Mouse (Mus musculus) erythroid progenitor cell, adult 5-6 weeks (primary cell): ENCODE data around the gene Xrra1. TPM values are rescaled to one million over a fixed set of nuclear protein-coding genes. Genes with fewer than 3 reads are reported as not detected.
"Not testable (repeated sequence)": the region's sequence is repeated elsewhere in the genome, so short reads cannot be mapped to it uniquely, and the experiment has no call there.

Source experiments
- ATAC-seq: replicated peaks from 2 replicates; pipeline ENCODE4 v1.8.0; 2016; ENCODE audit warnings: moderate number of reproducible peaks, mild to moderate bottlenecking, moderate TSS enrichment, inconsistent platforms; ENCODE audit not compliant: poor library complexity, low FRiP score, severe bottlenecking
- total RNA-seq, 2 experiments: library from RNA; stranded (forward) in 1 of 2; stranded (reverse) in 1 of 2; fragments of 150-400 nt in 1 of 2; fragments of 186-747, 209-891 nt in 1 of 2; gene quantifications; 2 replicates each; pipeline versions ENCODE4 v1.2.3 to v1.2.4; 2015 to 2017; ENCODE audit warnings: low replicate concordance in 2 of 2

Xrra1 gene
- total RNA-seq, 2 experiments from 2014 or later = not detected

DNA sequence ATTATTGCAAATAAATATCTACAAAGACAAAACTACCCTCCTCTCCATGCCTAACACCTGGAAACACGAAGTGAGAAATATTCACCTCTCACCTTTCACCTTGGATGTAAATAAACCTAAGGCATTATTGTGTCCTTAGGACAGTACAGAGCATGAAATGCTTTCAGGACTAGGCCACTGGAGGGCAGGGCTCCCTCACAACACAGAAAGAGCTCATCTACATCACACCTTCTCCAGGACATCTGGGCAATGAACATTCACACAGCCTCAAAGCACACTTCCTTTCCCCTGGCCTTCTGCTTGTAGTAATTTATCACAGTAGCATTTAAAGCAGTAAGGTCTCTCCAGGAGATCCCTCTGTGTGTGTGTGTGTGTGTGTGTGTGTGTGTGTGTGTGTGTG lies 76.8 kb downstream of the Xrra1 start:
- no peak for ATAC-seq

DNA sequence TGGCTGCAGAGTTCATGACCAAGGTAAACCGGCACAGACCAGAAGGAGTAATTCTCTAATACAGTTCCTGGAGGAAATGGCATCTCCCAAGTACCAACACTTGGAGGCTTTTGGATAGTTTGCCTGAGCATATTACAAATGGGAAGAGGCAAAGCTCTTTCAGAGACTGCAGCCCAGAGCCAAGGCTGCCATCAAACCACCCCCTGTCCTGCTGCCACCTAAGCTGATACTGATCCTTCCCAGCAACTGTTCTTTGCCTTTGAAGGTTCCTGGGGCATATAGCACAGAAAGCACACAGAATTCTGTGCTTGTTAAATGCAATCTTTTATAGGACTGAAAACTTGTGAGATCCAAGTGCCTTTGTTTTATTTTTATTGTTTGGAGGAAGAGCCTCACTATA lies 81.8 kb downstream of the Xrra1 start:
- no peak for ATAC-seq

DNA sequence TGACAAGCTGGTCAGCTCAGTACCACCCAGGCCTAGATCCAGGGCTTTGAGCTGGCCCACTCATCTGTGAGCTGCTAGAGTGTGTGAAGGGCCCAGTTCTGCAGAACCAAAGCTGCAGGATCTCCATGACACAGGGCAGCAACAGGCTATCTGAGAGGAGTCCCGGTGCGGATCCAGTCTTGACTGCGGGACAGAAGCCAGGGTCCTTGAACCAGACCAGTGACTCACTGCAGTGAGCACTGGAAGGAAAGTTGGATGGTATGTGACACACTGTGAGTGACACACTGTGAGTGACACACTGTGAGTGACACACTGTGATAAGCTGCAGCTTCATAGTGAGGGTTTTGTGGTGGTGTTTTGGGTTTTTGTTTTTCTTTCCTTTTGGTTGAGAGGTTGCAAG lies 85.6 kb downstream of the Xrra1 start:
- no peak for ATAC-seq

DNA sequence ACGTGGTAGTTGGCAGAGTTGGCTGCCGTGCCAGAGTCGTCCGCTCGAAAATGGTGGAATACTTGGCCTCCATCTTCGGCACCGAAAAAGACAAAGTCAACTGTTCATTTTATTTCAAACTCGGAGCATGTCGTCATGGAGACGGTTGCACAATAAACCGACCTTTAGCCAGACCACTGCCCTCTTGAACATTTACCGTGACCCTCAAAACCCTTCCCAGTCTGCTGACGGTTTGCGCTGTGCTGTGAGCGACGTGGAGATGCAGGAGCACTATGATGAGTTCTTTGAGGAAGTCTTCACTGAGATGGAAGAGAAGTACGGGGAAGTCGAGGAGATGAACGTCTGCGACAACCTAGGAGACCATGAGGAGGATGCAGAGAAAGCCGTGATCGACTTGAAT lies 86.1 kb downstream of the Xrra1 start:
- not testable (repeated sequence) for ATAC-seq

DNA sequence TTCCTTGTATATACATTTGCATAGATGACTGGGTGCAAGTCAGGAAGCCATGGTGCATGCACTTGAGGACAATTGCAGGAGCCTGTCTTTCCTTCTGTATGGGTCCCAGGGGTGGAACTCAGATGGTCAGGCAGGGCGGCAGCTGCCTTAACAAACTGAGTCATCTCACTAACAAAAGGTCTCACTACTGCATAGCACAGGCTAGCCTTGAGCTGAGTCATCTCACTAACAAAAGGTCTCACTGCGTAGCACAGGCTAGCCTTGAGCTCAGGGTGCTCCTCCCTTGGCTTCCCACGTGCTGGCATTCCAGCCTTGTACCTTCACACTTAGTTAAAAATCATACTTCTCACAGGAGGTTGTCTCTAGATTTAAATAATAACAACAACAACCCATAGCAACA lies 87.0 kb downstream of the Xrra1 start:
- no peak for ATAC-seq

DNA sequence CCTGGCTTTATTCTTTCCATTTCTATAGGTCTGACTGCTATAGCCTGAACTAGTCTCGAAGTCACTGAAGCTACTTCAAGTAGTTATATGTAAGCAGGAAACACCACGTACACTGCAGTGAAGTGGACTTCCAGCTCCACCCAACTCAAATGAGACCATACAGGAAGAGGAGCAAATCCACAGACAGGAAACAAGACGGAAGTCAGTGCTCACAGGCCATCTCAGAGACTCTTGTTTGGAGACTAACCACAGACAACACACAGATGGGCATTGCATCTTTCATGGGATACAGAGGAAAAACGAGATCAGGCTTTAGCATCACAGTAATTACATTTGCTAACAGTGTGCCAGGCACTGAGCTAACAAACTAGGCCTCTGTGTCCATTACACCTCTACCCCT lies 87.4 kb downstream of the Xrra1 start:
- ATAC-seq = no peak

DNA sequence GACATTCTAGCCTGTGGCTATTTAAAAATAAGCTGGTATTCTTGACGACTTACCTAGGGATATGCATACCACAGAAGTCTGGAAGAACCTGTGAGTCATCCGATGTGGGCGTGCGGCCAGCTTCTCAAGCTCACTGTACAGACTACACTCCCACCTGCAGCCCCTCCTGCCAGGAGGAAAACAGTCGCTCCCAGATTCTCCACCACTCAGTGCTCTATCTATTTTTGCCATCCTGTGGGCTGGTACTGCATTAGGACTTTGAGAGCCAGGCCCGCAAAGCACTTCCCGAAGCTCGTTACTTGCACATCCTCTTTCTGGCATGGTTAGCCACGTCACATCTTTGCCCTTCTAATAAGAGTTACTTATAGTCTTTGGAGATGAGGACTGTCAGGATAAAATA lies 88.4 kb downstream of the Xrra1 start:
- ATAC-seq = no peak

DNA sequence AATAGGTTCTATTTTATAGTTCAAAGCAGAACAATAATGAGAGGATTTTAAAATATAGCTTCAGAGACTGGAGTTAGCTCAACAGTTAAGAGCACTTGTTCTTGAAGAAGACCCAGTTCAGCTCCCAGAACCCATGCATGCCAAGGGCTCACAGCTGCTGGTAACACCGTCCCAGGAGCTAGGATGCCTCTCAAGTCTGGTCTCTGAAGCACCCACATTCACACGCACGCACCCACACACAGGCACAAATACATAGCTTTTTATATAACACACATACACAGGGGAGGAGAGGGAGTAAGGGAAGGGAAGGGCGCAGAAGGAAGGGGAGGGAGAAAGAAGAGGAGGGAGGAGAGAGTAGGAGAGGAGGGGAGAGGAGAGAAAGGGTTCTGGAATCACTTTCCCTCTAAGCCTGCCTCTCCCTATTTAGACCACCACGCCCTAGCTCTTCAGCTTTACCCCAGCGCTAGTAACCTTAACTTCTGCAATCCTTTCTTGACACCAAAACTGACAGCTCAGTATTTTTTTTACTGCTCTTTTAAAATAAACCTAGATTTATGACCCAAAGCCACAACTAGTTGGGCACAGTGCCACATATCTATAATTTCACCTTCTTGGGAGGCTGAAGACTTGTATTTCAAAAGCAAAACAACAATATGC lies 94.7 kb downstream of the Xrra1 start:
- ATAC-seq = no peak

DNA sequence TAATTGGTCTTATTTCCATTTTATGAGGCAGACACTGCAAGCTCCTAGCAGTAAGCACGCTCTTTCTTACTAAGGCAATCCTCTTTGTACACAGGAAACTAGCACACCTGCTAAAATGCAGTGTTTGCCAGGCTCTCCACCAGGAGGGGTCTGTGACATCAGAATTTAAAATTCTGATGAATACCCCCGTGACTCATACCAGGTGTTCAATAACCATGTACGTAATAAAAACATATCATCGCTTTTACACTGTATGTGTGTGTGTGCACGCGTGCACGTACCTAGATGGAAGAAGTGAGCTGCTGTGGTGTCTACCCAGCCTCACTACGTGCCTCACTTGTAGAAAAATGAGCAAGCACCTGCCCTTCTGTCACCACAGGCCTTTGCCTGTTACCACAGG lies 95.3 kb downstream of the Xrra1 start:
- no peak for ATAC-seq

DNA sequence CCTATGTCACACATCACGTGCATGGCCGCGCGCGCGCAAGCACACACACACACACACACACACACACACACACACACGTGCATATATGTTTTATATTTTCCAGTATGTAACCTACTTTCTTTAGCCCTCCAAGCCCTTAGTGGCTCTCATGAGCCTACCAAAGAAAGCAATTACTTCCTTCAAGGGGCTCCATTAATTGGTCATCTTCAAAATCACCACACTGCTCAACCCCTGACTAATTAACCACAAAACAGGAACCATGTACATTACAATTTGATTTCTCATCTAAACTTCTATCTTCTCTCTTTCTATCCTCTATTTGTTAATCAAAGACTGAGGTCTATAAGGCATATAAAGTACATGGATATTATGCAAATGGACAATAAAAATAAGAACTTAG lies 97.2 kb downstream of the Xrra1 start:
- no peak for ATAC-seq

DNA sequence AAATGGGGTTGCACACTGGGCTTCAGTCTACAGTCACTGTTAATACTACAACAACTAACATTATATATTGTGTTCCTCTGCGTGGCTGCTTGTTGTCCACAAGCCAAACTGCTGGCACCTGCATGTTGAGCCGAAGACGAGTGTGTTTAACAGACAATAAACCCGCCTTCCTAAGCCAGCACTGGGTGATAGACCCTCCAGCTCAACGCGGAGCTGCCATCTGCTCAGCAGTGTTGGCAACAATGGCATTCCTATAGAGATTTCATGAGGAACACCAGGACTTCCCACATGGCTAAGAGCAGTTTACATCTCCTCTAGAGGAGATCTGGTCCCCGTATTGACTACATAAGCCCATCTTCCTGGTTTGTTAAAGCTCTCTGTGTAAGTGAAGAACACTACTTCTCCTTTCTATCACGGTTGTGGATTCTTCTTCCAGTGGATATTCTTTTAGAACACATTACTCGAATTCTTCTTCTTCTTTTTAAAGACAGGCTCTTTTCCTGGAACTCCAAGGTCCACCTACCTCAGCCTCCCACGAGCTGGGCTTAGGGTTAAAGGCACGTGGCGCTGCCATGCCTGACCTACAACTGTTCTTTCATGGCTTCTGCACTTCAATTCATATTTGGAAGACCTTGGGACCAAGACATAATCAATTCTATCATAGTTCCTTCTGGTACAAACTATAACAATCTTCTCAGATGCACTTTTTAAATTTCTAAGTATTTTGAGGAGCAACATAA lies 98.5 kb downstream of the Xrra1 start:
- no peak for ATAC-seq

DNA sequence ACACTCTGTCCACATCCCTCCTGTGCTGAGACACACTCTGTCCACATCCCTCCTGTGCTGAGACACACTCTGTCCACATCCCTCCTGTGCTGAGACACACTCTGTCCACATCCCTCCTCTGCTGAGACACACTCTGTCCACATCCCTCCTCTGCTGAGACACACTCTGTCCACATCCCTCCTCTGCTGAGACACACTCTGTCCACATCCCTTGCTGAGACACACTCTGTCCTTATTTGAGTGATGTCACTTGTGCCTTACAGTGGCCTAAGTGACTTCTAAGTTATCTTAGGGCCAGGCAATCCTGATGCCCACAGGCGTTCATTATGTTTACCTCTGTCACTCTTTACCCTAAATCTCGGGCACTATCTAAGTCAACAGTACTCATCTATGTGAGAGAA lies 101.7 kb downstream of the Xrra1 start:
- not testable (repeated sequence) for ATAC-seq

DNA sequence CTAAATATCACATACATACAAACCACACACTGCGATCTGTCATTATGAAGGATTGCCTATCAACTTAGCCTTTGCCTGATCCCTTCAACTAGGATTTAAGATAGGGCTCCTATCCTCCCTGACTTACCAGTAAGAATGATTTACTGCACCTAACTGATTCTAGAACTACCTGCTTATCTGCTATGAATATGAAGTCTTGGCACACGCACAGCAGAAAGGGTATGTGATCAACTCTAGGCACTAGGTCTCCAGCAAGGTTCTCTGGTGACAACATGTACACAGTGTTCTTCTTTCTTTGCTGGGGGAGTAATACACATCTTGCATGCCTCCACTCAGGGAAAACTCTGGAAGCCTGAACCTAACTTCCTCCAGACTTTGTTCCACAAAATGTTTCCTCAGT lies 102.6 kb downstream of the Xrra1 start:
- ATAC-seq = no peak

DNA sequence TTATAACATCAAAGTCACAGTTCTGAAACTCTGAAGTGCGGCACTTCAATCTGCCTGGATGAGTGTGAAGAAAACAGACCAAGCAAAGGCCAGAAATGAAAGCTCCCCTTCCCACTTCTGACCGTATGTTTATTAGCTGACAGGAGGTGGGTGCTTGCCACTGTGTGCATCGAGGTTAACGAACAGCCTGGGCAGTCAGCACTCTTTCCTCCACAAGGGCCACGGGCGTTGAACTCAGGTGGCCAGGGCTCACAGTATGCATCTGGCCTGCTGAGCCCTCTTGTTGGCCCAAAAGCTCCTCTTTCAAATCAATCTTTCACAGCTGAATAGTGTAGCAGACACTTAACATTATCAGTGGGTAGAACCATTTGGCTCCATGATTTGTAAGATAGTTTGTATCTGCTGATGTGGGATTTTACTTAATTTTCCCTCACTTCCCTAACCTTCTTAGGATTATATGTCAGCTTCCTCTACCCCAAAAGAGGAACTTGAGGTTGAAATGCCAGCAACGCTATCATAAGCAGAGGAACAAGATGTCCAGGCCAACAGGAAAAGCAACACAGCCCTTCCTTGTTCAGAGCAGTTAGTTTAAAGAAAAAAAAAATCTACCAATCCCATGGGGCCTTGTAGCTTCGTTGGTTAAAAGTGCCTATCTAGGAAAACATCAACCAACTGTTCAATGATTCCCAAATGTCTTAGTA lies 103.8 kb downstream of the Xrra1 start:
- ATAC-seq = no peak

DNA sequence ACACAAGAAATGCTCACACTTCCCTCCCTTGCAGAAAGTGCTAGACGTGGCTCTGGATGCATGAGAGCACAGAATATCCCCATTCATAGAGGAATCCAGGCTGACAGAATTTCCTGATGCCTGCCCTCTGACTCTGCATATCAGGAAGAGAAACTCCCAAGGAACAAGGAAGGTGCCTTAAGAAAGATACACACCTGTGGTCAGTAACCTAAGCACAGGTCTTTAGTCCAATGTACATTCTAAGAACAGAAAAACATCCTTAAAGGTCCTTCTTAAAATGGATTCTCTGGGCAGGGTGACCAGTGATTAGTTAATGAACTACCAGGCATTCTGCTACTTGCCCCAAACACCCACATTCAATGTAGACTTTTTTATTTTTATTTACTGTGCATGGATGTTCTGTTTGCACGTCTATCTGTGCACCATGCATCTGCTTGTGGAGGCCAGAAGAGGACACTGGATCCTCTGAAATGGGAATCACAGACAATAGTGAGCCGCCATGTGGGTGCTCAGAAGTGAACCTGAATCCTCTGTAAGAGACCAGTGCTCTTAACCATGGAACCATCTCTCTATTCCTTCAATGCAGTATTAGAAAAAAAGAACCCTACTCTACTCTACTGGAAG lies 104.4 kb downstream of the Xrra1 start:
- no peak for ATAC-seq

DNA sequence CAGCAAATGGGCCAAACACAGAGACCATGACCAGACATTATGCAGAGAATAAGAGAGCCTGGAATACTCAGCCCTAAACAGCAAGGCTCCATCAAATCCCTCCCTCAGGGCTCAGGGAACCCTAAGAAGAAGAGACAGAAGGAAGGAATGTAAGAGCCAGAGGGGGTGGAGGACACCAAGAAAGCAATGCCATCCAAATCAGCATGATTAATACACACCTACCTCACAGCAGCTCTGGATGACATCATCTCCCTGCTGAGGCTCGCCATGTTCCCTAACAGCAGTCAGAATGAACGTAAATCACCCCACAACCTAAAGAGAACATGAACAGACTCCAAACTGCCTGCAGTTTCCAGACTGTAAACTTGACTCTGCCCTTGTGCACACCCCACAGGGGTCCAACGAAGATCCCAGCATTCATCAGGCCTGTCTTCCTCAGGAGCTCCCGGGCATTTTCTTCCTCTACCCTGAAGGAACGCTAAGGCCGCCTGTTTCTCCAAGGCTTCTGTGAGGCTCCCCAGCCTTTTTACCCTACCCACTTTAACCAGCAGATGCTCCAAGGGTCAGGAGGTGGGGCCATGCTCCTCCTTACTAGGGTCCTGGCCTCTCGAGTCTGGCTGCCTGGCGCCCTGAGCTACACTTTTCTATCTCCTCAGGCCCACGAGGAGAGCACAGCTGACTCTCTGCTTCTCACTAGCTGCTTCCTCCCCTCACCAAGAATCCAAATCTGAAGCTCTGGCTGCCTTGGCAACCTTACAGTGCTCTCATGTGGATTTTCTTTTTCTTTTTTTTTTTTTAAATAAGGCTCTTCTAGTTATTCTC lies 106.3 kb downstream of the Xrra1 start:
- no peak for ATAC-seq

DNA sequence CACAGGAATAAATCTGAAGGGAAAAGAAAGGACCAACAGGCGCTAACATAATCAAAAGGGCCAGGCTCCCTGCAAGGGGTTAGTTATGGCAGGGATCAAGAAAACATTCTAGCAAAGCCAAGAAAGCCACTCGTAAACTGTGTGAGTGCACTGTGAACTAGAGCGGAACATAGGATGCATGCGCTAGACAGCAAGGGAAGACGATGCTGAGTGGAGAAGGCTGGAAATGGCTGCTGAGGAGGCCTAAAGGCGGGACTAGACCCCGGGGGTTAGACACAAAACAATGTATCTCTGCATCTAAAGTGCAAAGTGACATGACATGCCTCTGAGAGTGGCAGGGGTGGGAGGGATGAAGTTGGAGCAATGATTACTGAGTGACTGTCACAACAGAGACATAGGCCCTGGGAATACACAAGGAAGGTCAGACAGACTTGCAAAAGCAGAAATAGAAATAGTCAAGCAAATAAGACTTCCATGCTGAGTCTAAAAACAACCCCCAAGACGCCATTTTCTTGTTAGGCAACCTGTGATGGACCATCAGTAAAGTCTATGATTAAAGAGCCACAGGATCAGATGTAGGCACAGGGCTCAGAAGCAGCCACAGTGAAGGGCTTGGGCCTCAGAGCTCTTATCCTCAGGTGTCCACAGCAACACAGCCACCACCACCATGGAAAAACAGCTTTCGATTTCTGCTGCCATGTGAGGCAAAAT lies 107.2 kb downstream of the Xrra1 start:
- ATAC-seq = no peak
